Mouse (Mus musculus): ENCODE results near the gene Mcm2.

DNA sequence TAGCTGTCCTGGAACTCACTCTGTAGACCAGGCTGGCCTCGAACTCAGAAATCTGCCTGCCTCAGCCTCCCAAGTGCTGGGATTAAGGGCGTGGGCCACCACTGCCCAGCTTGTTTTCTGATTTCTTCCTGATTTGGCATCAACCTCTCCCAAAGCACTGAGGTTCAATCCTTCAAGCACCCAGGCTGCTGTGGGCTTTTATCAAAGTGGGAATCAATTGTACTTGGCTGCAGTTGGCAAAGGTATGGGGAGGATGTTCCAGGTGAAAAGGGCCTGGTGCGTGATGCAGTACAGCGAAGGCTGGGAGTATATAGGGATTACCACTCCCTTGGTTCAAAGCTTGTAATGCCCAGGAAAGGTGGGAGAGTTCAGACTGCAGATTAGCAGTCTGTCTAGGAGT is 506 bp upstream of the Mcm2 start:
- no peak for TF ChIP-seq CTCF (IDR thresholded peaks at IDR 0.05; ENCODE audit: control insufficient read depth, insufficient read depth, insufficient replicate concordance, low read depth, low read length)
- no peak for TF ChIP-seq POLR2A (IDR thresholded peaks at IDR 0.05; ENCODE audit: control insufficient read depth, low read depth, low read length)

All from testis, adult 2 months (tissue).